Mouse (Mus musculus): ENCODE data around the gene D930048N14Rik.
A peak's percentile ranks its signal among the peaks of the same experiment; 100 is the strongest.
"Not testable (repeated sequence)": the region's sequence is repeated elsewhere in the genome, so short reads cannot be mapped to it uniquely, and the experiment has no call there.

Gene D930048N14Rik

DNA sequence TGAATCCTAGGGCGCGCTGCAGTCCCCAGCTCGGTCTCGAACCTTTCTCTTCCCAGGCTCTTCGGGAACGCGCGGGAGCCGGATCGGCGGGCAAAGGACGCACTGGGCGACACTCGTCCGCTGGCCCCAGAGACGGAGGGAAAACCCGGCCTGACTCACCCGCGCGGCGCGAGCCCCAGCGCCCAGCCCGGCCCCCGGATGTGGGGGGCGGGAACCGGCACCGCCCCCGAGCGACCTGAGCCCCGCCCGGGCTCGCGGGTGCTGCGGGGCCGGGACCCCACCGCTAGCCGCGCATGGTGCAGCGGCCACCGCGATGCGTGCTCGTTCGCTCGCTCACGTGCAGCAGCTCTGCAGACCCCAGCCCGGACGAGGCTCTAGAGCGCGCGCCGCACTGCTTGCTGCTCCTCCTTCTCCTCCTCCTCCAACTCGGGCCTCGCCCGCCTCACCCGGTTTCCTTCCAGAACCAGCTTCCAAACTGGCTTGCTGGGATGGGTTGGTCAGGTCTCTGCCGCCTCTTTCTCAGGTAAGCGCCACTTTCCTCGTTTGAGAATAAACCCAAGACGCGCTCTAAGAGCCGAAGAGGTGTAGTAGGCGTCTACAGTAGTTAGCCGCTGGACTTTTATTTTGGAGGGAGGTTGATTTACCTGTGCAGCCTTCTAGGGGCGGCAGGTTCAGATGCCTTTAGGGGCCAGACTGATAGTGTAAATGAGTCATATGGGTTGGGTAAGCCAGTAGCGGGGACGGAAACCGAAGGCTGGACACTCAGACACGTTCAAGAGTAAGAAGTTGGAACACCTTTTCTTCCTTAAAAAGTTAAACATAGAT lies at the start of gene D930048N14Rik, which contains the start of gene N4bp3:
D930048N14Rik (plus strand) TSS at position 264 of the 825 bp plus-strand sequence.
N4bp3 (minus strand) TSS at position 152 of the 825 bp plus-strand sequence.
- peak; percentile 83 for DNase-seq

DNA sequence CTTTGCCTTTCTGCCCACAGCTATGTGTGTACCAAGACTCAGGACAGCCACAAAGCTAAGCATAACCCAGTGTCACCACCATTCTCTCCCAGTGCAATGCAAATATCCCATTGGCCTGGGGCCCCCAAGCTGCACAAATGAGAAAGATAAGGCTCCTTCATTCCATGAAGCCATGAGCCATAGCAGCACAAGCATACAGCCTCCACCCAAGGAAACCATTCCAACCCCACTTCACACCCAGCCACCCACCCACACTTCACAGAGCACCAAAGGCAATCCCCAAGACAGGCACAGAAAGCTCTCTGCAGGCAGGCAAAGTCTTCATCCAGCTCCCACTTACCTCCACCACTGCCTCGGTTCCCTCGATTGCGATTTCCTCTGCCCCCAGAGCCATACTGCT lies 48.5 kb upstream of the D930048N14Rik start:
- DNase-seq: no peak

DNA sequence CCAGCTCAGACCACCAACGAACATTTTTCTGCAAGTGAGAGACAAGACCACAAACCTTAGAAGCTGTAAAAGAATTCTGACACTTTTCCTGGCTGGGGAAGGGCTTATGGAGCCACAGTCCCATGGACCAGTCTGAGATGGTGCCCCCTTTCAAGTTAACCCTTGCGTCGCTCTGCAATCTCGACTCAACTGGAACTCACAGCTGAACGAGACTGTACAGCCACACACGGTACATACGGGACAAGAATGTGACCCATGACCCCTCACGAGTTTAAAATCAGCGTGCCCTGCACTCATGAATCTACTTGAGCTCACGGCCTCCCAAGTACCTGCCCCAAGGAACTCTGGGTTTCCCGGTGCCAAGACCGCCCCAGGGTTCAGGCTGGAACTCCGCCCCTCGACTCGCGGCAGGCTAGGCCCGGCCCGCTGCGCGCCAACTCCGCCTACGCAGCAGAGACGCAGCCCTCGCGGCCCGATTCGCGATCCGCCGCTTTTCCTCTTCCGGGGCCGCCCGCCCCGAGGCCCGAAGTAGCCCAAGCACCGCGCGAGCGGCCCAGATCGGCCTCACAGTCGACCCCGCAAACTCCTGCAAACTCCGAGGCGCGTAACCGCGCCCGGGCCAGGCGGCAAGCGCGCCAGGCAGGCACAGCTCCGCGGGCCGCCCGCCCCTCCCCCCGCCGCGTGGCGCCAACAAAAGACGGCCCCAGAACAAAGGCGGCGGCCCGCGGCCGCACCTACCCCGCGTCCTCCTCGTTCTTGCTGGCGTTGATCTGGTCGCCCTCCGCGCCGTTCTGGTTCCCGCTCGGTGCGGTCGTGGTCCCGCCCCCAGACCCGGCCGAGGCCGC lies 44.9 kb upstream of the D930048N14Rik start:
- DNase-seq: peak; percentile 90

DNA sequence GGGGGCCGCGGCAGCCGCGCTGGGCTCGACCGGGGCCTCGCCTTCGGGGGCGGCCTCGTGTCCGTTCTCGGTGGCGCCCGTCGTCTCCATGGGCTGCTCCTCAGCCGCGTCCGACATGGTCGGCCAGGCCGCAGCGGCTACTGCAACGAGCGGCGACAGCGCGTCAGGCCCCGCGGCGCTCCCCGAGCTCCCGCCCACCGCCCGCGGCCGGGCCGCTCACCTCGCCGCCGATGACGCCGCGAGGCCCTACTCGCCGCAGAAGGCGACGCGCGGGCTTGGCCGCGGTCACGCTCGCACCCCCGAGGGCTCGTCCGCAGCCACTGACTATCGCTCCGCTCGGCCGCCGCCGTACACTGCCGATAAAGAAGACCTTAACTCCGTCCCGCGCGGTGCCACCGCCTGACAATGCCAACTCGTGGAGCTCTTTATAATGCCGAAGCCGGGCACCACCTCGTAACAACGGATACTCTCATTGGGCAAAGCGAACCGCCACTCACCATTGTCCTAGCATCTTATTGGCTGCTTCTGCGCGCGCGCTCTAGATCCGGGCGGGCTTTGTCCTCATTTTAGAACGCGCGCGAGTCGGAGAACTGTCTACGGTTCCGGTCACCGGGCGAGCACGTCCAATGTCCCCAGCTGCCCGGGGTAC lies 44.2 kb upstream of the D930048N14Rik start, which contains the start of gene Hnrnpab:
Hnrnpab (minus strand) TSS at position 401 of the 649 bp plus-strand sequence.
- peak; percentile 95 for DNase-seq

DNA sequence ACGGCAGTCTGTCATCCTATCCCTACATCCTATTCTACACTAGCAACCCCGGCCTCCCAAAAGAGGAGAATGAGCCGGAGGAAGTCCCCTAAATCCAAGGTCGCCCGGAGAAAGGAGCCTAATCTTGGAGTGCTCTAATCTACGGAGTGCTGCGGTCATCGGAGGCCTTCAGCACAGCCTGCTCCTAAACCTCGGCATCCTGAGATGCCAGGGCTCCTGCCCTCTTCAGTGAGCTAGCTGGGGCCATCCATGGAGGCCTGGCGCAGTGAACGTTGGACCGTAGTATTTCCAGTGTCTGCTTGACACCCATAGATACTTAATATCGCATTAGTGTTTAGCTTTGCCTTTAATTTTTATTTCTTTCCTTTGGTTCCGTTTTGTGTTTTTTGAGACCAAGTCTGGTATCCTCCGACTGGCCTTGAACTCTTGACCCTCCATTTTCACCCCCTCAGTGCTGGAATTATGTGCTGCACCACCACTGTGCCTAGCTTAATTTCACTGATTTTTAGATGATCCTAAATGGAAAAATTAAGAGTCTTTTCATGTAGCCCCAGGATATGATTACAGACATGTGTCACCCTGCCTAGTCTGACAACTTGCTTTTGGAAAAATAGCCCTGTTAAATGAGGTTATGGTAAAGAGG lies 43.5 kb upstream of the D930048N14Rik start:
- no peak for DNase-seq

DNA sequence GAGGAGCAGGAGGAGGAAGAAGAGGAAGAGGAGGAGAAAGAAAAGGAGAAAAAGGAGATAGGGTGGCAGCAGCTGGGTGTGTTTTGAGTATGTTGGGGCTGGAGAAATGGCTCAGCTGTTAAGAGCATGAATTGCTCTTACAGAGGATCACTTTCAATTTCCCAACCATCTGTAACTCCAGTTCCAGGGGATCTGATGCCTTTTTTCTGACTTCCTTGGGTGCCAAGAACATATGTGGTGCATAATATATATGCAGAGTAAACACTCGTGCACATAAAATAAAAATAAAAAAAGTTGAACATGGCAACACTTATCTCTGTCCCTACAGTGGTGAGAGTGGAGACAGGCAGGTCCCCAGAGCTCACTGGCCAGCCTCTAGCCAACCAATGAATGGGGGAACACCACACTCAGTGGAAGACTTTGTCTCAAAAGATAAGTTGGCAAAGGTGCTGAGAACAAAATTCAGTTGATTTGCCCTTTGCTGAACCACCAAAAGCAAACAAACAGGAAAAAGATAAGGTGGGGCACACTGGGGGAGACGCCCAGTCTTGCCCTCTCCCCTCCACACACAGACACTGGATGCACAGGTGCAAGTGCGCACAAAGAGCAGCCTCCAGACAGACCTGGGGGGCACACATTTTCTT lies 41.4 kb upstream of the D930048N14Rik start:
- DNase-seq: peak; percentile 41

DNA sequence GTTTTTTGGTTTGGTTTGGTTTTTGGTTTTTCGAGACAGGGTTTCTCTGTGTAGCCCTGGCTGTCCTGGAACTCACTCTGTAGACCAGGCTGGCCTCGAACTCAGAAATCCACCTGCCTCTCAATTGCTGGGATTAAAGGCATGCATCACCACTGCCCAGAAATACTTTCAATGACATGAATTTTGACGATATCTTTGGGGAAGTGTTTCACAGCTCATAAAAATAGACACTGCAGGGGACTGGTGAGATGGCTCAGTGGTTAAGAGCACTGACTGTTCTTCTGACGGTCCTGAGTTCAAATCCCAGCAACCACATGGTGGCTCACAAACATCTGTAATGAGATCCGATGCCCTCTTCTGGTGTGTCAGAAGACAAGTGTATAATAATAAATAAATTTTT lies 40.8 kb upstream of the D930048N14Rik start:
- not testable (repeated sequence) for DNase-seq

DNA sequence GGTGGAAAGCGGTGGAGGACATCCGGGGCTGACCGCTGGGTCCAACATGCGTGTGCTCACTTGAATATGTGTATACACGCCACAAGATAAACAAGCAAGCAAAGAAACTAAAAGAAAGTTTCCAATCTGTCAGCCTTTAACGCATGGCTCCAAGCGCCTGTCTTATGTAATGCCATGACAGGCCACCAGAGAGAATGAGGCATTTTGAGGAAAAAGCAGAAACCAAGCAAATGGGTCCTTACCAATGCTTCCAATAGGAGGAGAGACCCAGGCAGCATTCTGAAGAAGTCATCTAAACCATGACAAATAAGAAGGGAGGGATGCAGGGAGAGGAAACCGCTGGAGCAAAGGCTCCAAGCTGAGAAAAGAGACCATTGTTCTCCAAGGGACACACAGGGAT lies 36.5 kb upstream of the D930048N14Rik start:
- DNase-seq: no peak

DNA sequence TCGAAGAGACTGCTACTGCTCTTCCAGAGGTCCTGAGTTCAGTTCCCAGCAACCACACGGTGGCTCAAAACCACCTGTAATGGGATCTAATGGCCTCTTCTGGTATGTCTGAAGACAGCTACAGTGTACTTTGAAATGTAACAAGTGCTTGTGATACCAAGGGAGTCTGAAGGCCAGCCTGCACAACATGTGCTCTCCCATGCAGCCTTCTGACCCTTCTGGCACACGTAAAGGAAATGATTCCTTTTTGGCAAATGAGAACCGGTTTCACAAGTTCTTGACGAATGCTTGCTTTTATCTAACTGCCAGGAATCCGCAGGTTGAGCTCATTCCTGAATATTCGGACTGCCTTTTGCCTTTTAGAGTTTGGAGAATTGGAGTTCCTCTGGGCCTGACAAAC lies 35.6 kb upstream of the D930048N14Rik start:
- no peak for DNase-seq

DNA sequence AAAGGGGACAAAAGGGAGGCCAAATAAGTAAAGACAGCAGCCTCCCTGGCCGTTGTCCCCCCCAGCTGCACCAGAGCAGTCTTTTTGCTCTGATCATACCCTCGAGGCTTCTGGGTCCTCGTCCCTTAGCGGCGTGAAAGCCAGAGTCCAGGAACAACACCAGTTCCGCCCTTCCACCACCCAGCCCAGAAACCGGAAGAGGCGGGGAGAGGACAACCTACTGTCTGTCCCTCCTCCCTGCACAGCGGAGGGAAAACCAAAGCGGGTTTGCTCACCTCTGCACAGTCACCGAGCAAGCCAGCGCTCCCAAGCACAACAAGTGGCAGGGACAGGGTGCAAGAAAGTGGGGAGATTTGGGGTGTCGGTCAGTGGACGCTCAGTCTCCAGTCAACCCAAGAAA lies 35.2 kb upstream of the D930048N14Rik start:
- DNase-seq: peak; percentile 73

DNA sequence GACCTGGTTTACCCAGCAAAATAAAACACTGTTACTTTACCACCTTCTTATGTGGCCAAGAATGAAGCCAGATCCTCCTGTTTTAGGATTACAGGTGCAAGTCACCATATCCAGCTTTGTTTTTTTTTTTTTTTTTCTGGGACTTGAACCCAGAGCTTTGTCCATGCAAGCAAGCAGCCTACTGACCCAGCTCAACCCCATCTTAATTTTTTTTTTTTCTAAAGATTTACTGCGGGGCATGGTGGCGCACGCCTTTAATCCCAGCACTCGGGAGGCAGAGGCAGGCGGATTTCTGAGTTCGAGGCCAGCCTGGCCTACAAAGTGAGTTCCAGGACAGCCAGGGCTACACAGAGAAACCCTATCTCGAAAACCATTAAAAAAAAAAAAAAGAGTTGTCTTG lies 34.6 kb upstream of the D930048N14Rik start:
- DNase-seq: not testable (repeated sequence)

DNA sequence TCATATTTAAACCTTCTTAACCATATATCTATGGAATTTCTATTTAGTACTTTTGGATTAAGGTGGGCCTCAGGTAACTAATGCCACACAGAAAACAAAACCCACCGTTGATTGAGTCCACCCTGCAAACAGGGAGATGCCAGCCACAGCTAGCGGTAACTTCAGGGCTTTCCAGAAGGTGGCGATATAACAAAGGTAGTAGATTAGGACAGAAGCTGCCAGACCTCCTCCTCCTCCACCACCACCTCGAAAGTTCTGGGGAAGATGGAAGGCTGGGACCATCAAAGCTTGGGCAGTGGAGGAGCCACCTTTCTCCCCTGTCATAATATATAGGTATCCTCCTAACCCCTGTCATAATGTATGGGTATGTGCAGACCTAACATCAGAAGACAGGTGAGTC lies 33.1 kb upstream of the D930048N14Rik start:
- DNase-seq: peak; percentile 80

DNA sequence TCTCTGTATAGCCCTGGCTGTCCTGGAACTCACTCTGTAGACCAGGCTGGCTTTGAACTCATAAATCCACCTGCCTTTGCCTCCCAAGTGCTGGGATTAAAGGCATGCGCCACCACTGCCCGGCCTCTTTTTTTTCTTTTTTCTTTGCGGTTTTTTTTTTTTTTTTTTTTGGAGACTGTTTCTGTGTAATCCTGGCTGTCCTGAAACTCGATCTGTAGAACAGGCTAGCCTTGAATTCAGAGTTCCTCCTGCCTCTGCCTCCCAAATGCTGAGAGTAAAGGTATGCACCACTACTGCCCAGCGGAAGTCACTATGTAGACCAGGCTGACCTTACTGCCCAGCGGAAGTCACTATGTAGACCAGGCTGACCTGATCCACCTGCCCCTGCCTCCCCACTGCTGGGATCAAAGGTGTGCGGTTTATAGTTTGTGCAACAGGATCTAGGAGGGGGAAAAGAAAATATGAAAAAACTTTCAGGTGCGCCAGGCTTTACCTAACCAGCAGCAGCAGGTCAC lies 31.8 kb upstream of the D930048N14Rik start:
- no peak for DNase-seq

DNA sequence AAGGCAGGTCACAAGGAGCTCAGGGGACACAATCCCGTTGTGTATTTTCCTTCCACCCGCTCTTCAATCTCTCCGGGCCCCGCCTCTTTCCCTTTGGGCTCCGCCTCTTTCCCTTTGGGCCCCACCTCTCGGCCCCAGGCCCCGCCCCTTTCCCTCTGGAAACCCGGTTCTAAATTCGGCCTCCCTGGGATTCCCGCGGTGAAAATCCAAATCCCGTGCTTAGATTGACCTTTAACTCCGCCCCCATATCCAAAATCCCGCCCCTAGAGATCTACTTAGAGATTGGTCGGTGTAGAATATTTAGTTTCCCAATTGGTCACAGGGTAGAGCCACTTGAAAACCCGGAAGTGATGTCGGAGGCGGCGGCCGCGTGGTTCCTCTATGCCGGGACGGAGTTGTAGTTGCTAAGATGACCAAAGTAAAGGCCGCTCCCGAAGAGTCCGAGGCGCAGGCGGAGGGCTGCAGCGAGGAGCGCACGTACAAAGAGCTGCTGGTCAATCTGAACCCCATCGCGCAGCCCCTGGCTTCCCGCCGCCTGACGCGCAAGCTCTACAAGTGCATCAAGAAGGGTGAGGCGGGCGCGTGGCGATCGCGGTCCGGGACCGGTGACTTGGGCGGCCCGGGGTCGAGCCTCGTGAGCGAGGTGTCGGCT lies 31.2 kb upstream of the D930048N14Rik start, which contains the start of gene Nhp2:
Nhp2 (plus strand) TSS at position 327 of the 652 bp plus-strand sequence.
- DNase-seq: peak; percentile 90

DNA sequence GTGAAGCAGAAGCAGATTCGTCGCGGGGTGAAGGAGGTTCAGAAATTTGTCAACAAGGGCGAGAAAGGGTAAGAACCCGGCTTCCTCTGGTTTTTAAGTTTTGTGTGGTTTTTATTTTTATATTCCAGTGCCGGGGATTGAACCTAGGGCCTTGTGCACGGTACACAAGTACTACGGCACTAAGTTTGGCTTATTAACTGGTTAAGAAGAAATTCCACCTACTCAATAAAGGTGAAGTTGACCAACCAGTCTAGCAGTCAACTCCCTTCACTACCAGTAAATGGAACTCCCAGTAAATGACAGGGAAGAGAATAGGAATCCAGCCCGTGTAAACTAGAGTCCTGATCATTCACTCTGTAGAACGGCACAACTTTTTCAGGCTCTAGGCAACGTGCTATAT lies 30.7 kb upstream of the D930048N14Rik start:
- DNase-seq: no peak

DNA sequence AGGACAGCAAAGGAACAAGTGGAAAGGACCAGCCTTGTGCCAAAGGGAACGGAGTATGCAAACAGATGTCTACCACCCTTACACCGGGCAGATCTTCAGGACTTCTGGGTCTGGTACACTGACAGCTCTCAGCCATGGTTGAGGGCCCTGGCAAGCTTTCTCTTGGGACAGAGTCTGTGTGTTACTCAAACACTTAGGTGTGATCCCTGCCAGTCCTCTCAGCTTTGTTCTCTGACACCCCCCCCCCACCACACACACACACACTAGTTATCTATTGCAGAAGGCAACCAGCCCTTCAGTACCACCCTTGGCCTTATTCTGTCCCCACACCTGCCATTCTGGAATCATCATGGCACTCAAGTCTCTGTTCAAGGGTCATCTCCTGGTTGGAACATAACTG lies 29.0 kb upstream of the D930048N14Rik start:
- DNase-seq: no peak

DNA sequence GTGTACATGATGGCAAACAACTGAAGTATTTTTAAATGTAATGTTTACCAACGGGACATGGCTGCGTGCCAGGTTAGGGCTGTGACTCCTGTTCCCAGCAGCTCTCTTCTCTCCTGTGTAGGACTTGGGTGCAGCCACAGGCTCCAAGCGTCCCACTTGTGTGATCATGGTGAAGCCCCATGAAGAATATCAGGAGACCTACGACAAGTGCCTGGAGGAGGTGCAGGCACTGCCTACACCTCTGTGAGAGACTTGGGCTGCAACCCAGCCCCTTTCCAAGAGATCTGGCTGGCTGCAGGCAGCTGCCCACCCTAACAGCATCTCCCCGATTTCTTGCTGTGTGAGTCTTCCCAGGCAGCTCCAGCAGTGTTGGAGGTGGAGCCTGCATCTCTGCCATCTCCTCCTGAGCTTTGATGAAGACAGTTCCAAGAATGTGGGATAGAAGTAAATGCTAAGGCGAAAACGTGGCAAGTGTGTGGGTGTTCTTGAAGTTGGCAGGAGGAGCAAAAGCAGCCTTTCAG lies 27.7 kb upstream of the D930048N14Rik start:
- DNase-seq: no peak

DNA sequence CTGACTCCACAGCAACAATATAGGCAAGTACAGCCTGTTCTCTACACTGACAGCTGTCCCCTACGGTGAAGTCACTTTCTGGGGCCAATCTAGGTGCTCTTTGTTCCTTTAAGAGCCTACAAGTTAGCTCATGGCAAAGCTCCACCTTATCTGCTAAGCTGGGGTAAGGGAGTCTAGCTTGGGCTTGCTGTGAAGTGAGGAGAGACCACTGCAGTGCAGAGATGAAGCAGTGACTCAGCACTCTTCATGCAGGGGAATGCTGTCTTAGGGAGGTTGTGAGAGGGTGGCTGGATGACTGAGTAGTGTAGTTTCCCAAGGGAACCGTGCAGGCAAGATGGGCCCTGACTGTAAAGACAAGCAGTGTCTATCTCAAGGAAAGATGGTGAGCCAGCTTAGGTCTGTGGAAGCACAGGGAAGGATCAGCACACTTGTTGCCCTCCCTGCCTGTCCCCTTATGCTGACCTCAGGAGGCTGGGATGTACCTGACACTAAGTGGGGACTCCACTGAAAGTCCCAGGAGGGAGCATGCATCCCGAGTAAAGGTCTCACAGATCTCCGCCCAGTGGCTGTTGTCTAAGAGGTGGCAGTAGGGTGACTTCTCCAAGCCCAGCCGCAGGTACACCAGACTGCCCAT lies 25.4 kb upstream of the D930048N14Rik start:
- no peak for DNase-seq

DNA sequence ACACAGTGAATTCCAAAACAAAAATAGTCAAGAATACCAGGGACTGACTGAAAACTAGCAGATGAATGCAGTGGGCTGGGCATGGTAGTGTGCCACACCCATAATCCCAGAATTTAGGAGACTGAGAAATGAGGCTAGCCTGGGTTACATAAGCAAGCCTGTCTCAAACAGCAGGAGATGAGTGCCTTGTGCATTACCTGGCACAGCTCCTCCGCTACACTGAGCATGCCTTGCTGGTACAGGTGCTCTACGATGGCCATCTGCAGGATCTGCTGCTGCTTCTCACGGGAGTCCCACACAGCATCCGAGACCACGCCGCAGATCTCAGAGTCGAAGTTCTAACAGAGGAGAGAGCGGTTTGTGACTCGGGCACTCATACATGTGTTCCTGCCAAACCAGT lies 23.3 kb upstream of the D930048N14Rik start:
- DNase-seq: no peak

DNA sequence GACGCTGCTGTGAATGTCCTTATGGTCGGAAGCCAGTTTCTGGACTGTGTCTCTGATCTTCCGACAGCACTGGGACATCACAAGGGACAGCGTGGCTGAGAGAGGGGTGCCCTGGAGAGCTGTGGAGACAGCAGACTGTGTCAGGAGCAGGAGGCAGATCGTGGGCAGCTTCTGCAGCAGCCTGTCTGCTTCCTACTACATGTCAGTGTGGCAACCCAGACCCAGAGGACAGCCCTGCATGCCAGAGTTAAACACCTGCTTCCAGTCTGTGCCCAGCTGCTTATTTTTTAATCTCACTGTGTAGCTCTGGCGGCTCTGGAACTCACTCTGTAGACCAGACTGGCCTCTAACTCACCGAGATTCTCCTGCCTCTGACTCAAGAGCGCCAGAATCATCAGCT lies 22.8 kb upstream of the D930048N14Rik start:
- no peak for DNase-seq
